ENCODE assay signal across 10 mouse cellular contexts in the genomic region with DNA sequence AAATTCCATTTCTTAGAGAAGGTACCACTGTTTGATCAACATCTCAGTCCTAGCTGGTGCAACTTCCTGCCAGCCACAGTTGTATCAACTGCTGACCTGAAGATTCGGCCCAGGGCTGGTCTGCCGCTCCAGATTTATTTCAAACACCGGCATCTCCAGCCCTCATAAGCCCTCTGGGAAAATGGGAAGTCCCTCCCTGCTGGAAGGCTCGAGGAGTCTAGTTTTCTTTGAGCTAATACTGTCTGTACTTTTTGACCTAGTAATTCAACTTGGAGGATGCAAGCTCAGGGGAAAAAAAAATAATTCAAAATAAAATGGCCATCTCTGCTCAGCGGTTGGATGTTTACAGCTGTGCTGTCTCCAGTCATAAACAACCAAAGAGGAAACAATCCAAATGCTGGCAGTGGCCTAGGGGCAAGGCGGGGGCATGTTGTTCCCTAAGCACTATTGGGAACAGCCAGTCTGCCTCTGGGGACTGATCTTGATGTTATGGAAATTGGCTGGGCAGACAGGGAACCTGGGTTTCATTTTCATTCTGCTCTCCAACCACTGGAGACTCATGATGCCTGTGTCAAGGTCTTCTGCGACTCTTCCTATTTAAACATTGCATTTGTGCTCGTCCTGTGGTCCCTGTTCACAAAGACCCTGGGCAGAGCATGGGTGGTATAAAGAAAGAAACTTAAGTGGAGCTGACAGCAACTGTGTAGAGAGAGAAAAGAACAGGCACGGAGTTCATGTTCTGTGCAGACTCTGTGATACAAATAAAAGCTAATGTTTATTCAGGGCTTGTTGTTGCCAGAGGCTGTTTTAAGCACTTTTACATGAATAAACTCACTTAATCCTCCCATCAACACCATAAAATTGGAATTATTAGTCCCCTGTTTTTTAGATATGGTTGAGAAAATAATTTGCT.
DNase-seq lines count a peak whose midpoint lies in the region; ATAC-seq lines count a peak whose summit lies in the region.
"Had no signal": no experiment of that assay in that cellular context is flagged by ENCODE, and none has a peak within 500 bp of the region (broad histone marks: within the 10 kb centered on the region; RNA-seq: fewer than 3 reads in every experiment).

No protein-coding gene starts in this region.

- no peaks in the 10 kb centered on the region for H3K27me3 ChIP-seq in midbrain, embryonic 14.5 days (ENCODE audit: control insufficient read depth, insufficient read depth, low read length)
- no peaks in the 10 kb centered on the region for H3K27me3 ChIP-seq in midbrain, embryonic 15.5 days (replicated peaks)
- H3K27me3 ChIP-seq in limb, embryonic 10.5 days (ENCODE audit: low read depth, poor library complexity, severe bottlenecking), result no peaks in the 10 kb centered on the region
- H3K27me3 ChIP-seq: liver, embryonic 13.5 days had no signal

- no peak overlapping the region for H3K4me2 ChIP-seq in midbrain, embryonic 14.5 days (ENCODE audit: low read length)
- no peak overlapping the region for H3K4me2 ChIP-seq in midbrain, embryonic 15.5 days
- H3K4me2 ChIP-seq: liver, embryonic 13.5 days had no signal

- ATAC-seq in midbrain, embryonic 14.5 days (ENCODE audit: low FRiP score, low TSS enrichment), result no peak
- no peak for ATAC-seq in midbrain, embryonic 15.5 days (replicated peaks)

- H3K9ac ChIP-seq in midbrain, embryonic 14.5 days (replicated peaks; ENCODE audit: low read length), result no peak overlapping the region
- no peak overlapping the region for H3K9ac ChIP-seq in midbrain, embryonic 15.5 days
- H3K9ac ChIP-seq: liver, embryonic 13.5 days had no signal

- no peaks in the 10 kb centered on the region for H3K36me3 ChIP-seq in midbrain, embryonic 14.5 days (ENCODE audit: control insufficient read depth, insufficient read depth, low read length)
- no peaks in the 10 kb centered on the region for H3K36me3 ChIP-seq in midbrain, embryonic 15.5 days (replicated peaks)
- no peaks in the 10 kb centered on the region for H3K36me3 ChIP-seq in limb, embryonic 10.5 days
- H3K36me3 ChIP-seq: hindbrain, embryonic 10.5 days; liver, embryonic 13.5 days had no signal

- peak; percentile 19 for DNase-seq in midbrain, embryonic 14.5 days
- DNase-seq in gastrocnemius, postnatal 36 days, result peak; percentile 40 to 47
- no peak for DNase-seq in limb, embryonic 10.5 days (ENCODE audit: low spot score)
- peak; percentile 60 for DNase-seq in skeletal muscle tissue, adult 2 months (ENCODE audit: low read depth, low spot score)
- DNase-seq in frontal cortex, postnatal 36 days (ENCODE audit: low spot score in 2 of 2), result no peak
- no peak for DNase-seq in frontal cortex, postnatal 10 days (ENCODE audit: low spot score in 2 of 2)
- no peak for DNase-seq in thymus, postnatal 36 days
- DNase-seq: liver, embryonic 13.5 days had no signal

- no peaks in the 10 kb centered on the region for H3K9me3 ChIP-seq in midbrain, embryonic 14.5 days (ENCODE audit: control insufficient read depth, low read length)
- no peaks in the 10 kb centered on the region for H3K9me3 ChIP-seq in midbrain, embryonic 15.5 days
- no peaks in the 10 kb centered on the region for H3K9me3 ChIP-seq in limb, embryonic 10.5 days (replicated peaks)
- H3K9me3 ChIP-seq: hindbrain, embryonic 10.5 days; liver, embryonic 13.5 days had no signal

- no peak overlapping the region for H3K4me3 ChIP-seq in midbrain, embryonic 14.5 days (replicated peaks; ENCODE audit: low read depth, low read length)
- H3K4me3 ChIP-seq in midbrain, embryonic 15.5 days, result no peak overlapping the region
- no peak overlapping the region for H3K4me3 ChIP-seq in limb, embryonic 10.5 days
- H3K4me3 ChIP-seq: hindbrain, embryonic 10.5 days; liver, embryonic 13.5 days had no signal

- H3K4me1 ChIP-seq in midbrain, embryonic 14.5 days (ENCODE audit: control insufficient read depth, insufficient read depth, low read length), result no peaks in the 10 kb centered on the region; the same call in 1 of the 2 replicates
- H3K4me1 ChIP-seq in midbrain, embryonic 15.5 days, result no peaks in the 10 kb centered on the region; the same call in 1 of the 2 replicates
- peaks cover 20% of the 10 kb centered on the region for H3K4me1 ChIP-seq in limb, embryonic 10.5 days
- H3K4me1 ChIP-seq: liver, embryonic 13.5 days had no signal

- 55% methylated on average over 9 of the region's 9 CpGs for WGBS in midbrain, embryonic 14.5 days
- 53% methylated on average over 9 of the region's 9 CpGs for WGBS in midbrain, embryonic 15.5 days
- 62% methylated on average over 9 of the region's 9 CpGs for WGBS in limb, embryonic 10.5 days

- no peak overlapping the region for H3K27ac ChIP-seq in midbrain, embryonic 14.5 days (replicated peaks; ENCODE audit: low read depth, low read length)
- H3K27ac ChIP-seq in midbrain, embryonic 15.5 days, result no peak overlapping the region
- peak overlapping the region; percentile 42; the same call in 1 of the 2 replicates for H3K27ac ChIP-seq in limb, embryonic 10.5 days
- H3K27ac ChIP-seq: hindbrain, embryonic 10.5 days; liver, embryonic 13.5 days had no signal

- intact Hi-C loops in gastrocnemius, postnatal 36 days (cut with DNase I), result loop anchor here (5.0 kb wide), 1 partner anchor 325 kb away; the partner anchor contains the start of gene Jun

Comparison
In these comparisons a context has a peak if more than half of its experiments do, and no peak if none do; other contexts are left out.
1. DNase-seq: peak in midbrain, embryonic 14.5 days (single experiment), gastrocnemius, postnatal 36 days (2 of 2) and skeletal muscle tissue, adult 2 months (single experiment); none in limb, embryonic 10.5 days (single experiment), frontal cortex, postnatal 36 days (0 of 2), frontal cortex, postnatal 10 days (0 of 2) and thymus, postnatal 36 days (0 of 2).